Mouse (Mus musculus): ENCODE results near the gene Gm8334.
"Not testable (repeated sequence)": the region's sequence is repeated elsewhere in the genome, so short reads cannot be mapped to it uniquely, and the experiment has no call there.

Gm8334 gene

GRCm38 (mm10) chrX:148615053-148615452 is at the start of gene Gm8334:
Gene Gm8334 (minus strand): TSS chrX:148615153.
- not testable (repeated sequence) for DNase-seq (ENCODE audit: low spot score)

- DNase-seq (ENCODE audit: low spot score), result not testable (repeated sequence)
Observed at GRCm38 (mm10) chrX:148663298-148663697, 48.3 kb upstream of the Gm8334 start, which contains the start of gene Gm15127. Gene Gm15127 (plus strand): TSS chrX:148663598.

Data from urinary bladder, postnatal 25 days (tissue).